Mouse (Mus musculus) layer of hippocampus, adult 11-12 months (tissue): ENCODE measurements at regions not wholly inside any gene's neighbourhood (a gene's known extent, or its start where the extent isn't known, plus 50 kb on each side); places are given as distances from the start of the nearest gene placed in this dataset.

Experiments
- DNase-seq: peaks from one replicate; pipeline ENCODE4 v3.0.0; 2022; ENCODE audit warnings: low spot score

- no peak for DNase-seq
Observed at GRCm38 (mm10) chr1:125307223-125307622, 128.3 kb downstream of the Actr3 start.

- no peak for DNase-seq
Observed at GRCm38 (mm10) chr1:125298520-125299090, 136.9 kb downstream of the Actr3 start.

GRCm38 (mm10) chr1:125295646-125296045 lies 139.9 kb downstream of the Actr3 start:
- DNase-seq: no peak

GRCm38 (mm10) chr1:125290320-125291021 lies 145.1 kb downstream of the Actr3 start:
- no peak for DNase-seq

GRCm38 (mm10) chr1:125286347-125286746 lies 149.2 kb downstream of the Actr3 start:
- no peak for DNase-seq

- DNase-seq: no peak
Observed at GRCm38 (mm10) chr1:125284693-125285092, 150.8 kb downstream of the Actr3 start.

- DNase-seq: no peak
Observed at GRCm38 (mm10) chr1:125273752-125274151, 161.8 kb downstream of the Actr3 start.

GRCm38 (mm10) chr1:125263684-125264083 lies 171.8 kb downstream of the Actr3 start:
- no peak for DNase-seq

GRCm38 (mm10) chr1:125263068-125263467 lies 172.5 kb downstream of the Actr3 start:
- no peak for DNase-seq

GRCm38 (mm10) chr1:125242345-125242744 lies 193.2 kb downstream of the Actr3 start:
- DNase-seq: no peak

- DNase-seq: no peak
Observed at GRCm38 (mm10) chr1:125241717-125242116, 193.8 kb downstream of the Actr3 start.

GRCm38 (mm10) chr1:125237595-125237988 lies 197.9 kb downstream of the Actr3 start:
- DNase-seq: no peak

- peak; percentile 40 for DNase-seq
Observed at GRCm38 (mm10) chr1:125236948-125237594, 198.5 kb downstream of the Actr3 start.

- DNase-seq: no peak
Observed at GRCm38 (mm10) chr1:125234747-125235146, 200.8 kb downstream of the Actr3 start.

- no peak for DNase-seq
Observed at GRCm38 (mm10) chr1:125223370-125223769, 212.2 kb downstream of the Actr3 start.

- DNase-seq: no peak
Observed at GRCm38 (mm10) chr1:125216192-125216591, 219.3 kb downstream of the Actr3 start.

- no peak for DNase-seq
Observed at GRCm38 (mm10) chr1:125187091-125187490, 248.4 kb downstream of the Actr3 start.

- DNase-seq: no peak
Observed at GRCm38 (mm10) chr1:125176124-125176937, 259.2 kb downstream of the Actr3 start.

GRCm38 (mm10) chr1:125174725-125175124 lies 260.8 kb downstream of the Actr3 start:
- DNase-seq: no peak

GRCm38 (mm10) chr1:125172474-125172873 lies 263.1 kb downstream of the Actr3 start:
- no peak for DNase-seq

GRCm38 (mm10) chr1:125165226-125165625 lies 270.3 kb downstream of the Actr3 start:
- DNase-seq: no peak

GRCm38 (mm10) chr1:125158481-125158880 lies 277.0 kb downstream of the Actr3 start:
- no peak for DNase-seq
